Mouse (Mus musculus) lung, postnatal 0 days (tissue): ENCODE results near the gene Dop1b. TPM values are rescaled to one million over a fixed set of nuclear protein-coding genes. Genes with fewer than 3 reads are reported as not detected.

Source experiments
- ATAC-seq: fragments of 200-750 bp; cut with Nextera tagmentation; 2 replicates; pipeline ENCODE4 v1.8.0; 2017; ENCODE audit warnings: moderate library complexity
- DNase-seq: peaks from one replicate; pipeline ENCODE4 v3.0.0-alpha.2; 2016; ENCODE audit warnings: low spot score
- H3K27ac ChIP-seq: fragments of 300-500 bp; sonication (generic); 2 replicates; pipeline ENCODE4 v1.5.1; 2014; ENCODE audit warnings: antibody characterized with exemption, mild to moderate bottlenecking, low read length, mixed read lengths
- H3K27me3 ChIP-seq: fragments of 300-500 bp; sonication (generic); replicated peaks from 2 replicates; pipeline ENCODE4 v1.6.1; 2014; ENCODE audit warnings: low read length, mixed read lengths; ENCODE audit not compliant: insufficient read depth
- H3K36me3 ChIP-seq: fragments of 300-500 bp; sonication (generic); 2 replicates; pipeline ENCODE4 v1.6.1; 2014; ENCODE audit warnings: low read length, mixed read lengths; ENCODE audit not compliant: insufficient read depth
- H3K4me1 ChIP-seq: fragments of 300-500 bp; sonication (generic); 2 replicates; pipeline ENCODE4 v1.6.1; 2014; ENCODE audit warnings: antibody characterized with exemption, low read depth, low read length, mixed read lengths; ENCODE audit not compliant: insufficient read depth
- H3K4me2 ChIP-seq: fragments of 300-500 bp; sonication (generic); replicated peaks from 2 replicates; pipeline ENCODE4 v1.6.1; 2014; ENCODE audit warnings: low read depth, mild to moderate bottlenecking, low read length, moderate library complexity, mixed read lengths
- H3K4me3 ChIP-seq: fragments of 300-500 bp; sonication (generic); 2 replicates; pipeline ENCODE4 v1.5.1; 2014; ENCODE audit warnings: low read depth, low read length
- H3K9ac ChIP-seq: fragments of 300-500 bp; sonication (generic); replicated peaks from 2 replicates; pipeline ENCODE4 v1.6.1; 2014; ENCODE audit warnings: low read depth, mild to moderate bottlenecking
- H3K9me3 ChIP-seq: fragments of 300-500 bp; sonication (generic); 2 replicates; pipeline ENCODE4 v1.6.1; 2016; ENCODE audit warnings: low read length, mixed read lengths
- CTCF ChIP-seq: IDR thresholded peaks from 2 replicates; pipeline ENCODE4 v1.5.1; 2016; ENCODE audit warnings: antibody characterized with exemption, mild to moderate bottlenecking
- EP300 ChIP-seq: IDR thresholded peaks from 2 replicates; pipeline ENCODE4 v1.6.1; 2016; ENCODE audit warnings: antibody characterized with exemption, mild to moderate bottlenecking, control low read depth
- WGBS: fragments of 180-500 bp; shearing (Covaris S2); extraction: QIAGEN DNeasy Blood & Tissue Kit; methylation state at CpG from one replicate; pipeline ENCODE4 v1.1.7; 2014; 5-methylcytosine and 5-hydroxymethylcytosine counted together
- polyA plus RNA-seq: library from polyadenylated mRNA; unstranded; fragments of >200 nt; fragmentation: Nextera tagmentation; extraction: Ambion mirVana; gene quantifications from 2 replicates; pipeline ENCODE4 v1.2.1, GENCODE M21; 2015

The Dop1b gene
- polyA plus RNA-seq, 1 experiment from 2014 or later, result 14.8 TPM

GRCm38 (mm10) chr16:93717299-93717703 lies 5.6 kb downstream of the Dop1b start:
- no peaks in the 10 kb centered on the region for H3K36me3 ChIP-seq
- no peaks in the 10 kb centered on the region for H3K9me3 ChIP-seq
- H3K4me3 ChIP-seq, result no peak overlapping the region
- no peak for TF ChIP-seq CTCF
- TF ChIP-seq EP300, result no peak
- H3K9ac ChIP-seq, result no peak overlapping the region
- peaks cover 8% of the 10 kb centered on the region; the same call in 1 of the 2 replicates for H3K4me1 ChIP-seq
- H3K4me2 ChIP-seq, result no peak overlapping the region
- WGBS, result 25% methylated on average over 5 of the region's 5 CpGs
- ATAC-seq (peak; percentile 68), DNase-seq (peak; percentile 65)
- H3K27ac ChIP-seq, result peak overlapping the region; percentile 15; the same call in 1 of the 2 replicates
- H3K27me3 ChIP-seq, result no peaks in the 10 kb centered on the region

- DNase-seq (peak; percentile 75), ATAC-seq (peak; percentile 76)
- no peaks in the 10 kb centered on the region for H3K27me3 ChIP-seq
- H3K27ac ChIP-seq, result 0 out of 2 replicates have a peak overlapping the region, but pooled peaks have one; percentile 33
- H3K4me1 ChIP-seq, result peaks cover 4% of the 10 kb centered on the region; the same call in 1 of the 2 replicates
- 48% methylated on average over 5 of the region's 5 CpGs for WGBS
- H3K9ac ChIP-seq, result no peak overlapping the region
- H3K4me2 ChIP-seq, result no peak overlapping the region
- no peaks in the 10 kb centered on the region for H3K9me3 ChIP-seq
- no peaks in the 10 kb centered on the region for H3K36me3 ChIP-seq
- H3K4me3 ChIP-seq, result no peak overlapping the region
- TF ChIP-seq CTCF (no peak), EP300 (no peak)
These were observed 10.1 kb downstream of the Dop1b start for GRCm38 (mm10) chr16:93721771-93722170.

DNA sequence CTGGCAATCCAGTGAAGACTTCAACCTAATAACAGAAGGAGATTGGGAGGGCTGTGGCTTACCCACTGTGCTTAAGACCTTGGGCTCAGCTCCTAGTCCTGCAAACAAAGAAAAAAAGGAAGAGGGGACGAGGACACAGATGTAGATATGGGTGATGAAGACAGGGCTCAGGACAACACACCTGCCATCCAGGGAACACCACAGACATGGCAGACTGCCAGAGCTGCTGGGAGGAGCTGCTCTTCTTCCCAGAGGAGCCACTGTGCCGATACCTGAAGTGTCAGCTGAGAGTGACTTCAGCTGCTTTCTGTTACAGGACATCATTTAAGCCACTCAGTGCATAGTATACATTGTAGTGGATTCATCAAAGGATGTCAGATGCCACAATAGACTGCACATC lies 10.8 kb downstream of the Dop1b start:
- no peaks in the 10 kb centered on the region for H3K4me1 ChIP-seq

GRCm38 (mm10) chr16:93725417-93726144 lies 13.9 kb downstream of the Dop1b start:
- Histone ChIP-seq H3K9ac (no peak overlapping the region), H3K27ac (no peak overlapping the region), H3K27me3 (no peaks in the 10 kb centered on the region), H3K4me1 (peaks cover 5% of the 10 kb centered on the region; the same call in 1 of the 2 replicates), H3K4me3 (no peak overlapping the region), H3K9me3 (no peaks in the 10 kb centered on the region), H3K36me3 (no peaks in the 10 kb centered on the region), H3K4me2 (no peak overlapping the region)
- no peak for ATAC-seq
- TF ChIP-seq CTCF (no peak), EP300 (no peak)
- DNase-seq, result peak; percentile 28
- 58% methylated on average over 8 of the region's 8 CpGs for whole genome bisulfite sequencing

More for the DNA sequence above, 10.8 kb downstream of the Dop1b start:
- Histone ChIP-seq H3K9me3 (no peaks in the 10 kb centered on the region), H3K27me3 (no peaks in the 10 kb centered on the region), H3K36me3 (no peaks in the 10 kb centered on the region), H3K4me3 (no peak overlapping the region), H3K27ac (0 out of 2 replicates have a peak overlapping the region, but pooled peaks have one; percentile 33), H3K4me2 (no peak overlapping the region), H3K9ac (no peak overlapping the region)
- 52% methylated on average over 2 of the region's 2 CpGs for WGBS
- TF ChIP-seq EP300 (no peak), CTCF (no peak)
- no peak for DNase-seq
- ATAC-seq, result no peak

DNA sequence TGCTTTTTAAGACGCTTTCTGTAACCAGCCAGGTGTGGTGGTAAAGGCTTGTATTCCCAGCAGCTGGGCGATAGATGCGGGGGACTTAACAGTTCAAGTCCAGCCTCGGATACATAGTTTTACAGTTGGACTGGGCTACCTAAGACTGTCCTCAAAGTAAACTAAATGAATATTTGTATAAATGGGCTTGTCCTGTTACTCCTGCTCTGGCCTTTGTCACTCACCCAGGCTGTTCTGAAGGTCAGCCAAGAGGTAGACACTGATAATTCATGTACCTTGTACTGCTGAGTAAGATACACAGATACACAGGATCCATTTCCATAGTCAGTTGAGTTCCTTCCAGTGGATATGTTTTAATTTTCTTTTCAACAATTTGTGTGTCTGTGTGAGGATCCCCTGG lies 14.5 kb downstream of the Dop1b start:
- Histone ChIP-seq H3K4me1 (peaks cover 5% of the 10 kb centered on the region; the same call in 1 of the 2 replicates), H3K27me3 (no peaks in the 10 kb centered on the region), H3K4me2 (no peak overlapping the region), H3K9me3 (no peaks in the 10 kb centered on the region), H3K4me3 (no peak overlapping the region), H3K27ac (no peak overlapping the region), H3K9ac (no peak overlapping the region), H3K36me3 (no peaks in the 10 kb centered on the region)
- TF ChIP-seq CTCF, result no peak
- TF ChIP-seq EP300, result no peak
- DNase-seq, result no peak
- no peak for ATAC-seq
- 93% methylated on average over 4 of the region's 4 CpGs for WGBS

DNA sequence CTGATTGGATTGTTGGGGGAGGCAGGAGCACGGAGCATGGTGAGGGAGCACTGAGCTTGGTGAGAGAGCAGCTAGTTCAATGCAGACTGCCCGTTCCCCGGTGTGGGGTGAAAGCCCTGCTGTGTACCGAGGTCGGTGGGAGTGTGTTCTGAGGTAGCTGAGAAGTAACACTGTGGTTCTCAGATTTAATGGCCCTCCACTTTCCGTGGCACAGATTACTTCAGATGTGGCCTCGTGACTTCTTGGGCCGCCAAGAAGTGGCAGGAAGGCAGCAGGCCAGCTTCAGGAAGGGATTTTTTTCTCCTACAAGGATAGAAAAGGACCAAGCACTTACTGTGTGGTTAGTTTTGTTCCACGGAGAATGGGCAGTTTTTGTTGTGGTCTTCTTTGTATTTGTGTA lies 17.0 kb downstream of the Dop1b start:
- H3K36me3 ChIP-seq, result no peaks in the 10 kb centered on the region
- DNase-seq (peak; percentile 59), ATAC-seq (peak; percentile 48)
- H3K4me2 ChIP-seq, result no peak overlapping the region
- TF ChIP-seq EP300, result no peak
- no peak for TF ChIP-seq CTCF
- peaks cover 5% of the 10 kb centered on the region; the same call in 1 of the 2 replicates for H3K4me1 ChIP-seq
- H3K27me3 ChIP-seq, result no peaks in the 10 kb centered on the region
- no peaks in the 10 kb centered on the region for H3K9me3 ChIP-seq
- H3K9ac ChIP-seq, result no peak overlapping the region
- no peak overlapping the region for H3K27ac ChIP-seq
- 52% methylated on average over 9 of the region's 9 CpGs for WGBS
- no peak overlapping the region for H3K4me3 ChIP-seq
